ENCODE assay signal across 20 mouse cellular contexts in genomic region chr3:132477768-132478167, GRCm38 (mm10).
DNase-seq lines count a peak whose midpoint lies in the region; TF ChIP-seq lines count a peak whose summit lies in the region.
"Had no signal": no experiment of that assay in that cellular context is flagged by ENCODE, and none has a peak within 500 bp of the region (broad histone marks: within the 10 kb centered on the region; RNA-seq: fewer than 3 reads in every experiment).

No protein-coding gene starts in this region.

- intact Hi-C loops in gastrocnemius, adult 2 months (cut with DNase I) = no loop called here
- intact Hi-C loops in gastrocnemius, postnatal 36 days (cut with DNase I) = no loop called here
- intact Hi-C loops in left cerebral cortex, adult 2 months (cut with DNase I) = loop anchor here (5.0 to 10.0 kb wide), 3 partner anchors 223 to 503 kb away; no protein-coding TSS in a partner anchor
- intact Hi-C loops in heart, postnatal 36 days (cut with DNase I) = no loop called here

- DNase-seq in gastrocnemius, adult 2 months = no peak
- DNase-seq in gastrocnemius, postnatal 36 days = no peak
- DNase-seq in left cerebral cortex, adult 2 months (ENCODE audit: extremely low spot score in 1 of 2, low spot score in 2 of 2) = no peak
- no peak for DNase-seq in left cerebral cortex, adult 9 months (ENCODE audit: low spot score in 2 of 2)
- DNase-seq in 416B (ENCODE audit: low read depth) (peak; percentile 22), adipocyte (ENCODE audit: low spot score) (peak; percentile 32)
- no peak for DNase-seq in thymus, postnatal 4 days
- DNase-seq in heart, postnatal 36 days = no peak
- DNase-seq: adrenal gland, postnatal 25 days; cerebellum, adult 18-20 months; heart, adult 18-20 months; kidney, adult 11 months; kidney, postnatal 25 days; lung, postnatal 10 days; right cerebral cortex, postnatal 4 days; thymus, postnatal 25 days had no signal

- H3K27ac ChIP-seq in gastrocnemius, adult 2 months = no peak overlapping the region
- no peak overlapping the region for H3K27ac ChIP-seq in left cerebral cortex, adult 2 months
- H3K27ac ChIP-seq: heart, embryonic 15.5 days; limb, embryonic 13.5 days; liver, embryonic 14.5 days had no signal

- TF ChIP-seq CTCF in gastrocnemius, adult 2 months (IDR thresholded peaks at IDR 0.05) = peak; percentile 28; the same call in 1 of the 2 replicates
- TF ChIP-seq CTCF in left cerebral cortex, adult 2 months (IDR thresholded peaks at IDR 0.05) = peak; percentile 35

- no peak overlapping the region for H3K4me3 ChIP-seq in gastrocnemius, adult 2 months
- H3K4me3 ChIP-seq in left cerebral cortex, adult 2 months = no peak overlapping the region
- H3K4me3 ChIP-seq: erythroblast, embryonic 14.5 days; heart, embryonic 15.5 days; limb, embryonic 13.5 days had no signal

Comparison
In these comparisons a context has a peak if more than half of its experiments do, and no peak if none do; other contexts are left out.
1. DNase-seq: peak in 416B (single experiment) and adipocyte (single experiment); none in gastrocnemius, adult 2 months (single experiment), gastrocnemius, postnatal 36 days (0 of 2), left cerebral cortex, adult 2 months (0 of 2), left cerebral cortex, adult 9 months (0 of 2), thymus, postnatal 4 days (single experiment) and heart, postnatal 36 days (0 of 2).